Mouse (Mus musculus) ES-CJ7 (cell line): ENCODE data around the gene Trcg1.
"Not testable (repeated sequence)": the region's sequence is repeated elsewhere in the genome, so short reads cannot be mapped to it uniquely, and the experiment has no call there.

Experiments
- DNase-seq: peaks from one replicate; pipeline ENCODE4 v3.0.0; 2011; ENCODE audit warnings: low read depth, low spot score

Gene Trcg1

GRCm38 (mm10) chr9:57236256-57236655, at the start of gene Trcg1:
Gene Trcg1 (plus strand): TSS chr9:57236556.
- no peak for DNase-seq

DNA sequence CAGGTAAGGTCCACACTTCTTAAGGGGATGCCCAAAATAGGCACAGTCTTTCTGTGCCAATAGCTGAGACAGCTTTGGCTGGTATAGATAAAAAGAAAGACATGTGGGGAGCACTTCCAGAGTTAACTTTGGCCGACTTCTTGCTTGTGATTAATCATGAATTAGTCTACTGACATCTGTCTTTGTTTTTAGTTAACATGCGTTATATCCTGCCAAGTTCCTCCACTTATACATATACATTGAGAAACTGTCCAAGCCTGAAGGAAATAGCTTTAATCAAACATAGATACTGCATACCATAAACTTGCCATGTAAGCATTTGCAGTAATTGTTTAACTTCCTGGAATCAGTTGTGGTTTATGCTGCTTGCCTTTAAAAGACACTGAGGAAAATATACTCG, 39.6 kb upstream of the Trcg1 start:
- DNase-seq, result no peak

DNA sequence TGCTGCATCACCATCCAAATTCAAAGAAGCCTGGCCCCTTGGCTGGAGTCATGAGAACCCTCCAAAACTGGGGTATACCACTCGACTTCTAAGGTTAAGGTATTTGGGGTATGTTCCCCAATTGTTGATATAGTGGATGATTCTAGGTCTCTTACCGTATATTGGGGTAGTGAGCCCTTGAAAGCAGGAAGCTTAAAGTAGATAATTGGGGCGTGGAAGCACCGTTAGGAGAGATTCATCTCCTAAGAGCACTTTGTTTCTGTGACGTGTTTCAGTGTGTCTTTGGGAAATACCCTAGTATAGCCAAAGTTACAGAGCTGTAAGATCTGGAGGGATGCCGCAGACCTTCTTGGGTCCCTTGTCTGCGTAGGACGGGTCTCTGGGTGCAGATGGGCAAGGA, 38.9 kb upstream of the Trcg1 start:
- no peak for DNase-seq

DNA sequence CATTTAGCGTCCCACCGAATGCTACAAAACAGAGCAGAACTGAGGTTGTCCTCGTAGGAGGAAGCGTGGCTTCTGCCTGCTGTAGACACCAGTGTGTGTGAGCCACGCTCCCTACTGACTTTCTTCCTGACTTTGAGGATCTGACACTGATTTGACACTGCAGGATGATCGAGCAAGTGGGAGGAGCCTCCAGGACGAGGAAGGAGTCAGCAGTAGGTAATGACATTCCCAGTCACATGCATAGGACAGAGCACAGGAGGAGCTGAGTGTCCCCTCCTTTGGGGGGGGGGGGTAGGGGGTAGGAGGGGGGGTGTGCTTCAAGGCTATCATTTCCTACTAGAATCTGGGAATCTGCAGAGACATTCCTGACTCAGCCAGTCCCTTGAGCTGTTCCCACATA, 33.4 kb upstream of the Trcg1 start:
- no peak for DNase-seq

DNA sequence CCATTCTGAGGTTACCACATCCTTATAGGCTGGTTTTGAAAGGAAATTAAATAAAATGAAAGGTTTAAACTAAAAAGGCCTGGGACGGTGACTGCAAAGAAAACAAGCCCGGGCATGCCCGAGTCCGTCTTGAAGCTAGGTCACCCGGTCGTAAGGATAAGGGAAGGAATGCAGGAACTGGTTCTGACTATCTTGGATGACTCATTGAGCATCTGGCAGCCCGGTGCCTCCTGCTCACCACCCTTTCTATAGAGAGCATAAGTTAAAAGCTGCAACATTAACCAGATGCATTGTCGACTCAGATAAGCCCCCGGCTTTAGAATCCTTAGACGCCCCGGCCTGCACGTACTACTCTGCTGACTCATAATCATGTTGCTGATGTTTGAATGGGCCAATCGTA, 32.8 kb upstream of the Trcg1 start:
- DNase-seq, result not testable (repeated sequence)

DNA sequence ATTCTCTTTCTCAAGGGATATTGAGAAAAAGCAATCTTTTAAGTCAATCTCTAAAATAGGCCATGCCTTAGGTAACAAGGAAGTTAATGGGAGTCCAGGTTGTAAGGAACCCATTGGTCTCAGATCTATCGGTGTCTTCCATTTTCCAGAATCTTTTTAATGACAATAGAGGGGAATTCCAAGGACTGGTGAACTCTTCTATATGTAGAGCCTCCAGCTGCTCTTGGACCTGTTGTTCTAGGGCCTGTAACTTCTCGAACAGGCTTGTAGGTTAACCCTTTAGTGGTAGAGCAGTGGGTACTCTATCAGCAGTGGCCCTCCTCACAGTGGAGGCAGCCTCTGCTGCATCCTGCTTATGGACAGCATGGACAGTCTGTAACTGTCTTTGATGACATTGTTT, 29.5 kb upstream of the Trcg1 start:
- no peak for DNase-seq

- peak; percentile 44 for DNase-seq
Measured at GRCm38 (mm10) chr9:57209316-57209715, 27.0 kb upstream of the Trcg1 start.

DNA sequence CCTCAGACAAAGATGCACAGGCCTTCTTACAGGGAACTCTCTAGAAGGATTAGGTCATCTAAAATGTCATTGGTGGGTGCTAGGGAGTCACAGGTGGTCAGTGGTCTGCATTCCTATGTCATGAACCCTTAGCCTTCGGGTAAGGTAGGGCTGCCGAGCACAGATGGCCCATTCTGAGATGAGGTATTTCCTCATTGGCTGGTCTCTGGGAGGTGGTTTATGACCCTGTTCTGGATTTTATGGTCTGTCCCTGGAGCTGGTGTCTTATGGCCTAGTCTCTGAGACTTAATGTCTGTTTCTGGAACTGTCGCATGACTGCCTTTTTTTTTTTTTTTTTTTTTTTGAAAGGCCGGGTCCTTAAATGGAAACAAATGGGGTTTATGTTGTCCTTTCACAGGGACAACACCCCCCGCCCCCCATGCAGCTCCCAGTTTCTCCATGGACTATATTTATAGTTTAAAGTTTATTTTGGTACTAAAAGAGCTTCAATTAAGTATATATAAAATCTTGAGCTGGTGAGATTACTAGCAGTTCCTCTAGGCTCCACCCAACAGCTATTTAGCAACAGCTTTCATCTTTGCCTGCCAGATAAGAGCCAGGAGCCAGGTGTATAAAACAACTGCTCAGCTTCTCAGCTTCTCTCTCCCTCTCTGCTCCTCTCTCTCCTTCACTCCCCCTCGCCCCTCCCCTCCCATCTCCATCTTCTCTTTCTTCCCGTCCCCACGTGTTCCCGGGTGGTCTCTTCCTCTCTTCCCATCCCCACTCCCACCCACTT, 23.7 kb upstream of the Trcg1 start:
- DNase-seq, result no peak

- no peak for DNase-seq
Measured at GRCm38 (mm10) chr9:57214500-57214899, 21.9 kb upstream of the Trcg1 start.

GRCm38 (mm10) chr9:57217220-57217619, 19.1 kb upstream of the Trcg1 start:
- DNase-seq, result no peak

GRCm38 (mm10) chr9:57218776-57219175, 17.6 kb upstream of the Trcg1 start:
- no peak for DNase-seq

DNA sequence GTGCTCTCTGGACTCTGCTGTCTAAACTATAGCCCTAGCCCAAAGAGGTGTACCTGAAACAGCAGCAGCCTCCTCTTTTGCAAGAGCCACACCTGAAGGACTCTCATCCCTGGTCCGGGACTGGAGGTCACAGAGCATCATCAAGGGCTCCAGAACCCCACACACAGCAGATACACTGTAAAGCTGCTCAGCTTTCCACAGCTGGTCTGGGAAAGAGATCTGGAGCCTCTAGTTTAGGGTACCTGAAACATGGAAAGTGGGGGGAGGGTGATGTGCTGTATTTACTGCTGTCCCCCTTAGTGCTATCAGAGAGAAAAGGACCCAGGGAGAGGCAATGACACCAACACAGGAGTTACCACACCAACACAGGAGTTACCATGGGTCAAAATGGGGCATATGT, 16.8 kb upstream of the Trcg1 start:
- DNase-seq, result no peak

- DNase-seq, result peak; percentile 66
Measured at GRCm38 (mm10) chr9:57220356-57220755, 16.0 kb upstream of the Trcg1 start.

DNA sequence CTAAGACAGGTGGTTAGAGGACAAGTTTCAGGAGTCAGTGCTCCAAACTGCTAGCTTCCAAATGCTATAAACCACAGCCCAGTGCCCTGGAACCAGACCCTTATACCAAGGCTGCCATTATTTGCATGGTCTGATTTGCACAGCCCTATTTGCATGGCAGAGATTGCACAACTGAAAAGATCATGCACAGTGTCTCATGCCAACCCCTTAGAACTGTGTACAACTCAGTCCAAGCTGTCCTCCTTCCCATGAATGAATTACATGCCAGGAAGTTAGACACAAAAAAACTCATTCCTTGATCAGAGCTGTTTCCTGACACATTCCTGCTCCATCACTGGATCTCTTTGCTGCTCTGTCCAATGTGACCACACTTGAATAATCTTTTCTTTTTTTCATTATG, 13.0 kb upstream of the Trcg1 start:
- DNase-seq, result no peak

DNA sequence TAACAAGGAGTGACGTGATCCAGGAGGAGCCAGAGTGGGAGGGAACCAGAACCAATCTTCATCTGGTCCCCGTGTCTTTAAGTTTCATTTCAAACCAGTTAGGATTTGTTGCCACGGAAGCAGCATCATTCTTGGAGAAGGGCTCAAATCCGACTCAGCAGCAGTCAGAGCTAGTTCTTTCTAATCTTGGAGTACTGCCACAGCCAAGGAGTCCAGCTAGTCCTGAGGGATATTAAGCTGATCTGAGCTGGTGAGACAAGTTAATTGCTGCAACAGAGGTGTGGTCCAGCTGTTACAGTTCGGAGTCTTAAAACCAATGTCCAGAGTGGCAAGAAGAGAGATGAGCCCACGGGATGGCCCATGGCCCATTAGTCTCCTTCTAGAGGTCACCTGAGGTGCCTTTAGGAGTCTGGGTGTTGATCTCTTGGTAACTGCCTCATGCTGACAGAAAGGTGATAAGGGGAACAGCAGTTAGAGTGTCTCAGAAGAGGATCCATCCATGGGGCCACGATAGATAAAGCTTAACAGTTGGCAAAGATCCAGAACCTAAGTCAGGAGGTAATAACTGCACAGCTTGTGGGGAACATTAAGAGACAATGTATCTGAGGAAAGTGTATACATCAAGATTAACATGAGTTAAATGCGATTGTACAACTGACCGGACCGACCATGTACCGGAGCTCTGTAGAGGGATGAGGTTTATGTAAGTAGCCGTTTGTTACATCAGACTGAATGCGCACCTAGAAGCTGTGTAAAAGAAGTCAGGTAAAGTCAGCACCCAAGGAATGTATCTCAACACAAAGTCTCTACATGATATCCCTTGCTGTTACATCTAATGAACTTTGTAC, 10.4 kb upstream of the Trcg1 start:
- no peak for DNase-seq

DNA sequence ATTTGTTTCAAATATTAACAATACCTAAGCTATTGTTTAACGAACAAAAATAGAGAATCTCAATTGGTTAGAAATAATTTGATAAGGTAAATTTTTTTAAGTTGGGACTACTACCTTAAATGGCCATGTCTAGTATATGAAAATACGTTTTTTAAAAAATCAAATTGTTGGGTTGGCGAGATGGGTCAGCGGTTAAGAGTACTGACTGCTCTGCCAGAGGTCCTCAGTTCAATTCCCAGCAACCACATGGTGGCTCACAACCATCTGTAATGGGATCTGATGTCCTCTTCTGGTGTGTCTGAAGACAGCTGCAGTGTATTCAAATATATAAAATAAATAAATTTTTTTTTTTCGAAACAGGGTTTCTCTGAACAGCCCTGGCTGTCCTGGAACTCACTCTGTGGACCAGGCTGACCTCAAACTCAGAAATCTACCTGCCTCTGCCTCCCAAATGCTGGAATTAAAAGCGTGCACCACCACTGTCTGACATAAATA, 9.7 kb upstream of the Trcg1 start:
- not testable (repeated sequence) for DNase-seq

DNA sequence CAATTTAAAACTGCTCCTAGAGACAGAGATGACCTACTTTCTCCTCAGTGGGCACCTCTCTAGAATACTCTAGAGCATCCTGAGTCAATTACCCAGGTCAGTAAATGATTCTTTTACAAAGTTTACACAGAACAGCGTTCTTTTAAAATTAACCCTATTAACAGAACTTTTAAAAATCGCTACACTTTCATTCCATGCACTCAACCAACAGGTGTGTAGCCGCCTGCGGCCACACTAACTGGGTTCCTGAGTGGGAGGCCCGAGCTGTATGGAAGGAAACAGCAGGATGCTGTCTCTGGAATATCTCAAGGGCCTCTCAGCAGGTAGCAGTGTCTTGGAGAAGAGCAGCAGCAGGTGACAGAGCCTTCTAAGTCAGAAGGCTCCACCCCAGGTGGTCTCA, 9.2 kb upstream of the Trcg1 start:
- no peak for DNase-seq

DNA sequence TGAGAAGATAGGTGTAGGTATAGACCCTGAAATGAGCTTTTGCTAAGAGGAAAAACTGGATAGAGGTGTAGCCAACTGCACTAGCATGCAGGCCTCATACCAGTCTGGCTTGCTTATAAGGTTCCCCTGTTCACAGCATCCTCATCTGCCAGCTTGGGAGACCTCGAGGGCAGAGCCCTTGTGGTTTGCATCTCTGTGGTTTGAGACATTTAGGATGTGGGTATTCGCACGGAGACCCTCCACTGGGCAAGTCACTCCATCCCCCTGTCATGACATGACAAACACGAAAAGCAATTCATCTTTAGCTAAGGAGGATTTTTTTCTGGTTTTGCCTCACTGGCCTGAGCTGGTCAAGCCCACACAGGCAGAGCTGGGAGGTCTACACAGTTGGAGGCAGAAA, 8.2 kb upstream of the Trcg1 start:
- DNase-seq, result no peak

DNA sequence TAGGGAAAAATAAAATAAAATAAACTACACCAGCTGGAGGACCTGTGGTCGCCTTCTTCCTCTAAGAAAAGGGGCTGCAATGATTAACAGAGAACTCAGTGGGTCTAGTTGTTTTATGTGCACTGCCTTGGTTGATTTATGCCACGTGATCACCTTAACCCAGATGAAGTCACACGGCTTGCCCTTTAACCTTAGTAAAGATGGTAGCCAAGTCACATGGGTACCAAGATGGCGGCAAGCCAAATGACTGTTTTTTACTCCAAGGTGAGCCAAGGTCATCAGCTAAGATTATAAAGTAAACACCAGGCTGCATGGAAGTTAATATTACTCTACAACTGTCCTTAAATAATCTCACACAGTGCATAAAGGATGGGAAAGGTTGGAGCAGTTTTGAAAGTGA, 6.6 kb upstream of the Trcg1 start:
- DNase-seq, result no peak

GRCm38 (mm10) chr9:57230146-57230783, 6.1 kb upstream of the Trcg1 start:
- DNase-seq, result no peak

- DNase-seq, result no peak
Measured at GRCm38 (mm10) chr9:57231536-57232255, 4.7 kb upstream of the Trcg1 start.
